Mouse (Mus musculus) c-Kit-positive CD71-negative TER-119-negative erythroid progenitor cells, embryonic 14.5 days (primary cell): Measurements from ENCODE around the gene 4930474N05Rik.

ENCODE experiments used
- DNase-seq: peaks from one replicate; pipeline ENCODE4 v3.0.0-alpha.2; 2013; ENCODE audit warnings: low read depth

The 4930474N05Rik gene

GRCm38 (mm10) chr14:36094617-36095016 is at the start of gene 4930474N05Rik:
TSS of gene 4930474N05Rik (plus strand) at chr14:36094917.
- DNase-seq, result no peak

- no peak for DNase-seq
Observed at GRCm38 (mm10) chr14:36048746-36049391, 45.8 kb upstream of the 4930474N05Rik start.

- DNase-seq, result no peak
Observed at GRCm38 (mm10) chr14:36053281-36053680, 41.4 kb upstream of the 4930474N05Rik start.

GRCm38 (mm10) chr14:36098528-36098927 is 3.8 kb downstream of the 4930474N05Rik start:
- no peak for DNase-seq

DNA sequence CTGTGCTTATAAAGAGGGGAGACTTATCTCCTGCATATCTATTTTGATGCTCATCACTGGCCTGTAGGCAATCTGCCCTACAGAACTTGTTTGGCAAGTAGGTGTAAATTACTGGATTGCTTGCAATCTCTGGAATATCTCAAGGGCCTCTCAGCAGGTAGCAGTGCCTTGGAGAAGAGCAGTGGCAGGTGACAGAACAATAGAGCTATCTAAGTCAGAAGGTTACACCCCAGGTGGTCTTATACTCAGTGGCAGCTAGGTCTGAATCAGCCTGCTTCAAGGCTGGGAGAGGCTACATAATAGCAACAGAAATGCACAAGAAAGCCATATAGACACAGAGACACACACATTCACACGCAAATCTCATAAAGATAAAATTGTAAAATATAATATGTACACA is 4.9 kb downstream of the 4930474N05Rik start:
- DNase-seq, result no peak

DNA sequence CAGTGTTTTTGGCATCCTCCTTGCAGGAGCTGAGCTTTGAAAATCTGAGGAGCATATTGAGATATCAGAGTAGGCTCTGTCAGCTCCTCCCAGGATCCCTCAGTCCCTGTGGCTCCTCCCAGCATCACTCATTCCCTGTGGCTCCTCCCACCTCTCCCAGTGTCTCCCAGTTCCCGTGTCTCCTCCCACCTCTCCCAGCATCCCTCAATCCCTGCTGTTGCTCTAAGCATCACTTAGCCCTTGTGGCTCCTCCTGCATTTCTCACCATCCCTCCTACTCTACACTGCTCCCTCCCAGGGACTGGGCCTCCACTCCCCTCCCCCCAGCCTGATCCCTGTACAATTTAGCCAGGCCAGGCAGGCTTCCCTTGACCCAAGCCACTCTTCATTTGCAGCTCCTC is 6.0 kb downstream of the 4930474N05Rik start:
- no peak for DNase-seq

DNA sequence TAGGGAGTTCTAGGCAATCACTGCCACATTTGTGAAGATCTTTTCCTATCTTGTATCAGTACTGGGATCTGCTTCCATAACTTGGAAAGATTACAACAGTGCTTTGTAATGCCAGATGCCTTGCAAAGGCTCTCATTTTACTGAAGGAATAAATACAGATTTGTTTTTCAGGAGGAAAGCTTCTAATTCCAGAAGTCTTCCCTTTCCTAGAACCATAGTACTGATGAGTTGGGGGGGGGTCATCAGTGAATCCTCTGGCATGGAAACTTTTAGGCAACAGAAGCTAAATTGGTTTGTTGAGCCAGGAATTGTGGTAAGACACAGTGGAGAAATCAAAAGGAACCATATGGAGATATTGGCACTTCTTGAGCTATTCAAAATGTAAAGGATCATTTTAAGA is 19.8 kb downstream of the 4930474N05Rik start:
- no peak for DNase-seq

DNA sequence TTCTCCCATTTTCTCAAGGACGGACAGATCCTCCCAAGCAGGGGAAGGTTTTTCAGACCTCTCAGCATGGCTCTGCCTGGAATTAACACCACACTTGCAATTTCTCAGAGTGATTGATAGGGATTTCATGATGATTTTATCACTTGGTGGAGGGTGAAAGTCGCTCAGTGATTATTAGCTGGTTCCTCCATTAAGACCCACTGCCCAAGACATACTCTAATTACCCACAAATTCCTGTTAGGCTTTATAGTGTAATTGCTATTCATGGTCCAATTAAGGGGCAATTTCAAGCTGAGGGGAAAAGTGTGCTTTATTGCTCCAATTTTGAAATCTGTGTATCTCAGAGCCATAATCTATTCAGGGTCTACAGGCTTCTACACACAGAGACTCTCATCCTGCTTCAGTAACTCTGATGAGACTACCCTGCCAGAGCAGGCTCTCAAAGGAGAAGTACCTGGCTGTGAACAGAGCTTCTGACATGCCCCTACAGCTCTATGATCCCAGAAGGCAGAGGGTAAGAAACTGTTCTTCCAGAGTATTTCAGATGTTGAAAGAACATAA is 29.1 kb downstream of the 4930474N05Rik start:
- DNase-seq, result no peak

- DNase-seq, result no peak
Observed at GRCm38 (mm10) chr14:36135749-36136148, 41.0 kb downstream of the 4930474N05Rik start.

DNA sequence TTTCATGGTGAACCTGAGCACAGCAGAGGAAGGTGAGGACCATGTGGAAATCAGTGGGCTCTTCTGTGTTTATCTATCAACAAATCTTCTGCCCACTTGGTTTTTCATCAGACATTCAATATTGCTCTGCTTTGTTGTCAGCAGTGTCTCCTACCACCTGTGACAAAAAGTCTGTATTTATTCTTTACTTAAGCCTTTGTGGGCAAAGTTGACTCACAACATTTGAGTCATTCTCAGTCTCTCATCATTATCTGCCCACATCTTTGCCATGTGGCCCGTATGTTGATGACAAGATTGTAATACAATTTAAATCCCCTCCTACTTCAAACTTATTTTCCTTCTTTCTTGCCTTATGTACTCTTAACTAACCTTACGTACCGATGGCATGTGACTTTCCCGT is 43.0 kb downstream of the 4930474N05Rik start:
- DNase-seq, result no peak

DNA sequence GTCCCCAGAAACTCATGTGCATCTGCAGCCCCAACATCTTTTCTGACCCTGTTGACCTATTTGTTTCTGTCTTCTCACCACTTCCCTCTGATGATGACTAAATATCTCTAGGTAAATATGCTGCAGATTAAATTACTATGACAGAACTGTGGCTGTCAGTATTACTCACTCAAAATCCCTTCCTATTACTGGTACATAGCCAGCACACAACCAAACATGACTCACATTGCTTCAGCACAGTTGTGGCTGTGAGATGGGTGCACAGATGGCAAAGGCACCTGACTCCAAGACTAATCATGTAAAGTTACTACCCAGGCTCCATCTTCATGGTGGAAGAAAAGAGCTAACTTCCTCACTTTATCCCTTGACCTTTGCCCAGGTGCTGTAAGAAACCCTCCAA is 50.5 kb downstream of the 4930474N05Rik start:
- DNase-seq, result no peak
